Mouse (Mus musculus) heart, postnatal 25 days (tissue): ENCODE data around the gene Grm7. TPM values are rescaled to one million over a fixed set of nuclear protein-coding genes. Genes with fewer than 3 reads are reported as not detected.

Source experiments
- DNase-seq: peaks from one replicate; pipeline ENCODE4 v3.0.0; 2022; ENCODE audit warnings: low spot score
- intact Hi-C: fragments of 180-260 bp; cut with DNase I; formaldehyde crosslinking; loops from one replicate; pipeline ENCODE4 v1.15.1; 2025
- total RNA-seq, 2 experiments: library from RNA; stranded (reverse); gene quantifications; 2 replicates each; pipeline ENCODE4 v1.2.3; 2021

Grm7 gene
- total RNA-seq, 2 experiments from 2014 or later = 0.05 TPM; not detected in 1

DNA sequence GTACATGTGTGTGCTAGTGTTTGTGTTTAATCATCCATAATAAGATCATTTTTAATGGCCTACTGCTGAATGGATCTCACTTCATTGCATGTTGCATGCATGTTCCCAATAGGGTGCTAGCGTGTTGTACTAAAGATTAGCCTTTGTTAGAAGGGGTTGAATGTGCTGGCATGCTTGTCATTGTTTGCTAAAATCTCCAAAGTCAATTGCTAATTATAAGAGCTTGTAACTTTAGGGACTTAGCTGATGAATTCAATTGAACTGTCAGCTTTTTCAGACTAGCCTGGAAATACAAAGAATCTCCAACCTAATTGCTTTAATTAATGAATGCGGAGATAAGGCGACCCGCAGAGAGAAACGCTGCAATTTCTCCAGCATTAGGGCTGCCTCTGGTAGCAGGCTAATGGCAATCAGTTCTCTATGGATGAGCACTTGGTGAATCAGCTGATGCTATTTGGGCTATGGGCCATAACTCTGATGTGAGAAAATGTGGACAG lies 648.2 kb downstream of the Grm7 start:
- DNase-seq = no peak
- intact Hi-C loops = no loop called here

DNA sequence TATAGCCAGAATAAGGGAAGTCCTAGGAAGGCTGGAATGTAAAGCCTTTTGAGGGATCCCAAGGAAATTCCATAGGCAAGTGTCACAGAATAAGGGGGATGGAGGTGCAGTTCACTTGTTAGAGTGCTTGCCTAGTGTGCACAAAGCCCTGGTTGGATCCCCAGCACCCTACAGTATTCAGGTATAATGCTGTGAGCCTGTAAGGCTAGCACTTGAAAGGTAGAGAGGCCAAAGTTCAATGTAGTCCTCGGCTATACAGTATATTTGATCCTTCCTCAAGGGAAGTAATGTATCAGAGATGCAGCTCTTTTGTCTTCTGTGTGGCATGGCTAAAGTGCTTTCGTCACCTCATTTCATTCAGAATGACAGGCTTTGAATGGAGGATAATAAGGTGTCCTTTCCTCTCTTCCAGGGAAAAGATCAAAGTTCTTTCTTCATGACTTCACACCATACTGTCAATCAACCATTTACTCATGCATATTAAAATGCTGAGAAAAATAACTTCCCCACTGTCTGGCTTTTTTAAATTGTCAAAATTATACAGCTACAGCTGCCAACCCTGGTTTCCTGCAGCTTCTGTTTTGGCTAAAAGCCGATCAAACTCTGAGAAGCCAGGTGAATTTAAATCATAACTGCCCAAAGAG lies 658.7 kb downstream of the Grm7 start:
- intact Hi-C loops = no loop called here
- no peak for DNase-seq

DNA sequence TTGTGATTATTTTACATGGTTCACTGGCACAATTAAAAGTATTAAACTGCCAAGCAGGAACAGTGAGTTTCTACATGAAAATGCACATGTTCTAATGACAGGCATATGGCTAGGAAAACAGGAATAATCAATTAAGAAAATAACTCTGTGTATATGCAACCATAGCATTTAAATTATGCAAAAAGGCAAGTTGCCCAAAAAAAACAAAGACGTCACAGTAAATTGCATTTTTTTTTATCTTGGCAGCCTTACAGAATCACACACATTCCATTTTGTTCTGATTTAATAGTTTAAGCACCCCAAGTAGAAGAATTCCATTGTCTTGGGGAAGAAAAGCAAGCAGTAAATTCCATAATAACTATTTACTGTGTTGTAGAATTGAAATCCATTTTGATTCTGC lies 716.3 kb downstream of the Grm7 start:
- intact Hi-C loops = no loop called here
- no peak for DNase-seq

DNA sequence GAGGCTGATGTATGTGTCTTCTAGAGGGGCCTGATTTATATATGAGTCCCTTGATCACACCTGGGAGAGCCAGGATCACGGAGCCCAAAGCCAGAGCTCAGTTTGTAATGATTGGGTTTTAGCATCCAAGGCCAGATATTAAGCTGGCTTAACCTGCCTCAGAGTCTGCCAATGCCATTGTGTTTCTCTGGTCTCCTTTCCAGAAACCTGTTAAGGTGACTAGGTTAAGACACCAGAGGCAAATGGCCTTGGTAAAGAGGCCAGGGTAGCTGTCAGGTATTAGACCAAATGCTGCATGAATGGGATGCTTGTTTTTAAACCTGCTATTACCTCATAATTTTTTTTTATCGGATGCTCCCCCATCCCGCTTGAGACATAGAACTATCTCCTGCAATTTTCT lies 722.7 kb downstream of the Grm7 start:
- intact Hi-C loops = no loop called here
- DNase-seq = no peak

DNA sequence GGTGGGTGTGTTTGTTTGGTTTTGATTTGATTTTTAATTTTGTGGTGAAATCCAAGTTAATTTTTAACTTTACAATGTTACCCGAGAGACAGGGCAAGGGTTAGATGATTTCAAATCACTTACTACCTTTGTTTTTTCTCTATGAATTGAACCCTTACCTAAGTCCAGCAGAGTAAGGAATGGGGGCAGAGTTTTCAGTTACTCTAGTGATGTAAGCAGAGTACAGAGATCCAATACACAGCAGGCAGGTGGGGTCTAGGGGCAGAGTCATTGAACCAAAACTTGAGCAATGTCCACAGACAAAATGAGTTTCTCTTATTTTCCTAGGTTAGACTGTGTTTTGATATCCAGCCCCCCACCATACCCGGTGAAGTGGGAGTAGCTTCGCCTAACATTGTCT lies 723.2 kb downstream of the Grm7 start:
- intact Hi-C loops = no loop called here
- no peak for DNase-seq

DNA sequence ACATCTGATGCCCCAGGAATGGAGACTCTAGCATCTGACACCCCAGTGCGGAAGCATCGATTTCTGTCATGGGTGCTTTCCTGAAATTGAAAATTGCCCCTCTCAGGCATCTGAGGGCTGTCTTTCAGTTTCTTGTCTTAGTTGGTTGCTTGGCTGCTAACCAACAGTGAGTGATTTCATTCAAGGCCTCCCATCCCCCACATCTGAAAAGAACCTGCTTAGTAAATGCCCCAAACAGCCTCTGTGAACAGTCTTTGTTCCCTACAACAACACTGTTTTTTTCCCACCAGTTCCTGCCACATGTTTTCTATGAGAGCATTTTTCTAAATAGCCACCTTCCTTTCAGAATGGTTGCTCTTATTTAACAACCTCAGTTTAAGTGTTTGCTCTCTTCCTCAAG lies 723.6 kb downstream of the Grm7 start:
- DNase-seq = no peak
- intact Hi-C loops = no loop called here

DNA sequence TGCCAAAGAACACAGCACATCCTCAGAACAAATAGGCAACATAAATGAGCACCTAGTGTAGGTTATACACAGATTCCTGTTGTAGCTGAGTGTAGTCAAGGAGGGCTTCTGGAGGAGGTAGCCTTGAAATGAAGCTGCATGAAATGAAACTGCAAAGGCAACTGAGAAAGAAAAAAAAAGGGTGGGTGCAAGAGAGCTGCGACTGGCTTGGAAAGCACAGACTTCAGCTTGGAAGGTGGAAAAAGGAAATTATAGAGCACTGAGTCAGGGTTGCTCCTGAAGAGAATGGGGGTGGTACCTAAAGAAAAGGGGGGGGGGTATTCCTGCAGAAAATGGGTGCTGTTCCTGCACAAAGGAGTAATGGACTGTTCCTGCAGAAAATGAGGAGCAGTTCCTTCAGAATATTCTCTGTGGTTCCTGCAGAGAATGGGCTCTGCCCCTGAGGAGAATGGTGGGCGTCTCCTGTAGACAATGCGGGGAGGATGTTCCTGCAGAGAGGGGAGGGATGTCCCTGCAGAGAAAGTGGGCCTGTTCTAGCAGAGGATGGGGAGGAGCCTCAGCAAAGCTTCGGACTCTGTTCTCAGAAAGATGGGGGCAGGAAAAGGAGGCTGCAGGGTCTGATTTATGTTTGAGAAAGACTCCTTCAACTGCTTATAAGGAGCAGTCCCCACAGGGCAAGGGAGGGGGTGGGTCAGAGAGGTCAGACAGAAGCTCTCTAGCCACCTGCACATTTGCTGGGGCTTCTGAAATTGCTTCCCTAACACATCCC lies 726.4 kb downstream of the Grm7 start:
- DNase-seq = no peak
- intact Hi-C loops = no loop called here

DNA sequence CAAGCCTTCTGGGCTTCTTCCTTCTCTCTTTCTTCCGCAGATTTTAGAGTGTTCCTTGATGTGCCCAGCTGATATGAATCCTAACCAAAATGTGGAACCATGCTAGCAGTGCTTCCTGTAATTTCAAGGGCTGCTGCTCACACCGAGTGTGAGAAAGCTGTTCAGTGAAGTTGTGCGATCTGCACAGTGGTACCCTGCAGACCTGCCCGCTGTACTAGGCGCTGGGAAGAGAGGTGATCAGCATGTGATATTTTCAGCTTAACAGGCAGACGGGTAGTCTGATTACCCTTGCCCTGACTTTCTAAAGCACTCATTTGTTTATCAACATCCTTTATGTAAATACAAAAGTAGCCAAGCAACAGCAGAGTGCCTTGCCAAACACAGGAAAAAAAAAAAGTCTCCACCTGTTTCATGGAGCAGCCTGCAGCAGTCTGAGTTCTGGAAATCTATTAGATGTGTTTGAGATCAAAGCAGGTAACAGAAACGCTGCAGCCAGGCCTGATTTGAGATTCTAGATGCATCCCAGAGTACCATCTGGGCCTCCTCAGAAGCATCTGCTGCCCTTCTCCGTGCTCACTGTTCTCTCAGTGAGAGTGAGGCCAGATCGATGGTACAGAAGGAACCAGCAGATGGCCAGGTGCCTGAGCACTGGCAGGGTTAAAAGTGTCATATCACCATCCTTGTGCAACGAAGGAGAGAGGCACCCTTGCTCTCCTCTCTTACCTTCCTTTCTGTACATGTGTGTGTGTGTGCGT lies 727.4 kb downstream of the Grm7 start:
- intact Hi-C loops = no loop called here
- DNase-seq = no peak

DNA sequence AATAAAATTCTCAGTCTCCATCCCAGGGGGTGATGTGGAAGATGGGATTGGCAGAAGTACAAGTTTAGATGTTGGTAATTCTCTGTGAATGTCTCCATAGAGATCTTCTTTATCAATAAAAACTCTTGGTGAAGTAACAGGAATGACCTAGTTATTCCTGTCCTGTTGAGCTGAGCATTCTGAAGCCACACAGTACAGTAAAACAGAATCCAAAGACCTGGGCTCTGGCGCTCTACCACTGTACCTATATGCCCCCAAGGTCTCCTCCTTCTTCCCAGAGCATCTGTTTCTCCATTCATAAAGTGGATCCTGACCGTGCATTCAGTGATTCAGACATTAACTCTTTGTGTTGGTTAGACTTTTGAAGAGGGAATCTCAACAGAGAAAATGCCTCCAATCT lies 735.3 kb downstream of the Grm7 start:
- intact Hi-C loops = no loop called here
- no peak for DNase-seq

DNA sequence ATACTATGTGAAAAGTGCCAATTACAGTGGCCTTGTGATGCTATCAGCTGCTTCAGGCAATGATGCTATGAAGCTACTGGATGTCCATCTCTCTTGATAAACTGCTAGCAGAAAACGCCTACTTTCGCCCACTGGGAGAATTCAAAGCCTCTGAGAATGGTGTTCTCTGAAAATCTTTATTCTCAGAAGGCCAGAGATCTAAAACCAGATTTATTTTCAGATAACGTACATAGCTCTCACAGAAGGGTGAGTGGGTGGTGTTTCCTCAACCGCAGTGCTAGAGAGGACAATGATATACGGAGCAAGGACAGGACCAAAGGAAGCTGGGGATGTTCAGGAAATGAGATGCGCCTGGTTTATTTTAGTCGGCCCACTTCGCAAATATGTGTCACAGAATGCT lies 763.4 kb downstream of the Grm7 start:
- intact Hi-C loops = no loop called here
- DNase-seq = no peak

DNA sequence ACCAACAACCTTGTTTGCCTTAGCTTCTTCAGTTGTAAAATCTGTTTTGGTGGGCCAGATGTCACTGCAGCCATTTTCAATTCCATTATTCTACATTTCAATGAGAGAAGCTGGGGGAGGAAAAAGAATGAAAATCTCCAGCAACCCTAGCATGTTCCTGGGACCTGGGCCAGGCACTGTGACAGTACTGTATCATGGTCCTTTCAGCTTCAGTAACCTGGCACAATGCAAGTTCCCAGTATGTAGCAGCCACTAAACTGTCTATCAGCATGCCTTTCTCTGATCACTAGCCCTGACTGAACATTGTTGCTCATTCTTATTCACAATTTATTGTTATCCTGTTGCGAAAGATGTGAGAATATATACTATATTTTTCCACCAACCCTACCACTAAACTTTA lies 779.4 kb downstream of the Grm7 start:
- intact Hi-C loops = no loop called here

DNA sequence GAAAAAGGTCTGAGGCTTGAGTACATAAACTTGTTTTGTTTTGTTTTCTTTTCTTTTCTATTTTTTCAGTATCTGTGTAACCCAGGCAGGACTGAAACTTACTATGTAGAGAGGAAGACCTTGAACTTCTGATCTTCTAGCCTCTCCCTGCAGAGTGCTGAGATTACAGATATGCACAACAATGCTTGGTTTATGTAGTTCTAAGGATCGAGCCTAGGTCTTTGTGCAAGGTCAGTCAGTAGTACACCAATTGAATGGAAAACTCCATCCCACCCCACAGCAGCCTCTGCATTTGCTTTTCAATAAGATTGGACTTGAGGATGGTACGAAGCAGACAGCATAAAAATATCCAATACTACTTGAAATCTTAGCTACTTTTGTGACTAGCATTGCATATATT lies 800.8 kb downstream of the Grm7 start:
- no peak for DNase-seq
- intact Hi-C loops = no loop called here

More for the DNA sequence above, 779.4 kb downstream of the Grm7 start:
- DNase-seq = no peak

DNA sequence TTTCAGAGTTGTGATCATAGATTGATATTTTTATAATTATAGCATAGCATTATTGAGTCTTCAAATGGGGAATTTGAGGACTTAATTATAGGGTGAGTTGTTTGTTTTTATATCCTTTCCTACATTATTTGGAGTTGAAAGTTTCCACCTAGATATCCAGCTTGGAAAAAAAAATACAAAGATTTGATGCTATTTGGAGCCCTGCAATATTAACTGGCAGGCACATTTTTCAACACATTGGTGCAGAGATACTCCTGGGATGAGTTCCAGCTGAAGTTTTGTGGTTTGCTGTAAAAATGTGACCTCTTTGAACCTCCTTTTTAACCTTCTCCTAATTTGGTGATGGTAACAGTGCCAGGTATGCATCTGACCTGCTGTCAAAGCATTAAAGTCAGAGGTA lies 802.5 kb downstream of the Grm7 start:
- intact Hi-C loops = no loop called here
- no peak for DNase-seq

DNA sequence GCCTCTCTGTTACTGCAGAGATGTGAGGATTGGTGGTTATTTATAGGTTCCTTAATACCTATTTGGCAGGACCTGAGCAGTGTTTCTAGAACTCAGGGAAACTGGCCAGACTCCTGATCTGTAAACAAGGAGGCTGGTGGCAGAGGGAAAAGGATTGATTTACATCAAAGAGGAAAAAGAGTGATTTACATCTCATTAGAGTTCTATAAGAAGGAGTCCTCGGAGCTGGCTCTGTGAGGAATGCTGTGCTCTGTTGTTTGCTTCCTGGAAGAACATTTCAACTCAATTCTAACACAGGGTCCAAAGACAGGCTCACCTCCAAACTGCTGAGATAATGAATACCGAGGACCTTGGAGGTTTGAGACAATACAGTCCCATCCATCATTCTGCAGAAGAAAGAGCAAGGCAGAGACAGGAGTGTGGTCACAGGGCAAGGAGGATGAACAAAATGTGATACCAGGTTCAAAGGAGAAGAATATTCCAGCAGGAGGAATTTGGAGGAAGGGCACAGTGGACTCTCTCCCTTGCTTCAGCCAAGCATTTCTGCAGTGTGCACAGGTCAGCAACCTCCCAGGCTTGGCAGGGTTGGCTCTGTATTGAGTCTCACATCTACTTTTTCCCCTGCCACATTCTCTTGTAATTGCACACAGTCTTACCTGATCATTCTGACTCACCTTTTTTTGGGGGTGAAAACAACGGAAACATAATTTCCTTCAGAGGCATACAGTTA lies 803.8 kb downstream of the Grm7 start:
- intact Hi-C loops = no loop called here
- DNase-seq = no peak

DNA sequence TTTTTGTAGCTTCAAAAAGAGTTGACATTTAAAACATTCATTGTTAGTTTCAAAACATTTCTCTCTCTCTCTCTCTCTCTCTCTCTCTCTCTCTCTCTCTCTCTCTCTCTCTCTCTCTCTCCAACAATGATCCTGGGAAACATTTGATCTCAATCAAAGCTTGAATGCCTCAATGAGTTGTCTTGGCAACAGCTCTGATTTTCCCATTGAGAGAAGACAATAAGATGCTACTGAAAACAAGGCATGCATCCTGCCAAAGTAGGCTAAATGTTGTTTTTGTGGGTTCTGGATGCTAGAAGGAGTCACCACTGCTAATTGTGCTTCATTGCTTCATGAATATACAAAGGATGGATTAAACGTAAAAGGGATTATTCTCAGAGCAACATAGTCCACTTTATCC lies 836.5 kb downstream of the Grm7 start:
- no peak for DNase-seq
- intact Hi-C loops = no loop called here

DNA sequence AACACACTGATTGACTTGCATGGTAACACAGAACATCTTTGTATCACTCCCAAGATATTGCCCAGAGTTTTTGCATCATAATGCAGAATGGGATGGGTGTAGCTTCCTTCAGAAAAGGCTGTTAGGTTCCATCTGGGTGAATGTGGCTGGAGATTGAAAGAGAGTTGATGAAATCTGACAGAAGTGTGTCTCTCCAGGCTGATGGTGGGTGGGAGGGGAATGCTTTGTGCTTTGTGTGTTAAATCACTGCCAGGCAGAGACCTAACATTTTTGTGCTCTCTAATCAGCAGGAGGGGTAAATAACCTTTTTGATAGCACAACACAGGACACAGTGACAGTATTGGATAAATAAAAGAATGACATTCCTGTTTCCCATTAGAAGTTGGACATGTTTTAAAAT lies 840.7 kb downstream of the Grm7 start:
- no peak for DNase-seq
- intact Hi-C loops = no loop called here

DNA sequence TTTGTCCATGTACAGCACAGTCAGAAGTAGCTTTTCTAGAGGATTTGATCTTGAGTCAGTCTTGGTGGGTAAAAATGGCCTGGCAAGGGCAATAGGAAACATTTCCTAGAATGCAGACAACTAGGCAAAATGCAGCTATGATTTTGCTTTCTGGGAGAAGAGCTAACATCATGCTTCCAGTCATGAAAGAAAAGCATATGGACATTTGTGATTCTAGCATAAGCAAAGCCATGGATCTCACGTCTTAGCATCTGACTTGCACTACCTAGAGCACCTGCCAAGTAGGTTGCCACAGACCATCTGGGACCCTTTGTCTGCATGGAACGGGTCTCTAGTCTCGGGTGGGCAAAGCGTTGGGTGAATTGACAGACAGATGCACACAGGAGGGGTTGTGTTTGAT lies 842.2 kb downstream of the Grm7 start:
- intact Hi-C loops = no loop called here
- no peak for DNase-seq

DNA sequence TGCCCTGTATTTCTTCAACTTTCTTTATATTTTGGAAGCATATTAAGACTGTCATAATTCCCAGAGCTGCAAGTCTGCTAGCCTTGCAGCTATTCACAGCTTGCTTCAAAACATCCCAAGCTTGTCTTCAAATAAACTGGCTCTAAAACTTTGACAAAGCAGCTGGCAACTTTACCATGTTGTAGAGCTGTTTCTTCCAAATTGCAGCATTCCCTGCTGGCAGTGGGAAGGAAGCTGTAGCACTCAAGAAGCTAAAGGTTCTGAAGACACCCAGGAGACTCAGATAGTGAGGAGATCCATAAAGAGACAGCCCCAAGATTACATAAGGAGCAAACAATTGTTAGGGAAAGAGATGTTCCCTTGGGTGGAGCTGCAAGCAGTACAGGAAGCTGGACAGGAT lies 846.8 kb downstream of the Grm7 start:
- no peak for DNase-seq
- intact Hi-C loops = no loop called here

DNA sequence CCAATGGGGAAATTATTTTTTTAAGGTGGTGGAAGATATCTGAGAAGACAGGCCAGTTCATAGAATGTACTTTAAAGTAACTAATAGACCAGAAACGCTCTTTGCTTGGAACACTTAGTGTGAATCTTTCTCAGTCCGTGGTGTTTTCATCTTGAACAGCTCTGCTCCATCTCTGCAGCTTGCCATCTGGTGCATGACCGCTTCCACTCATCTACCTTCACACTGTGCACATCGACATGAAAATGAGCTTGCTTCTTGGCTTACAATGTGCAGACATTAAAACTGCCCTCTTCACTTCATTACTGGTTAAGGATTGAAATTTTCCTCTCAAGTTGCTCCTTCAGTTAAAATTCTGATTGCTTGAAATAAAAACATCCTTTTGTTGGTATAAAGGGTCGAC lies 854.2 kb downstream of the Grm7 start:
- intact Hi-C loops = no loop called here
- no peak for DNase-seq

DNA sequence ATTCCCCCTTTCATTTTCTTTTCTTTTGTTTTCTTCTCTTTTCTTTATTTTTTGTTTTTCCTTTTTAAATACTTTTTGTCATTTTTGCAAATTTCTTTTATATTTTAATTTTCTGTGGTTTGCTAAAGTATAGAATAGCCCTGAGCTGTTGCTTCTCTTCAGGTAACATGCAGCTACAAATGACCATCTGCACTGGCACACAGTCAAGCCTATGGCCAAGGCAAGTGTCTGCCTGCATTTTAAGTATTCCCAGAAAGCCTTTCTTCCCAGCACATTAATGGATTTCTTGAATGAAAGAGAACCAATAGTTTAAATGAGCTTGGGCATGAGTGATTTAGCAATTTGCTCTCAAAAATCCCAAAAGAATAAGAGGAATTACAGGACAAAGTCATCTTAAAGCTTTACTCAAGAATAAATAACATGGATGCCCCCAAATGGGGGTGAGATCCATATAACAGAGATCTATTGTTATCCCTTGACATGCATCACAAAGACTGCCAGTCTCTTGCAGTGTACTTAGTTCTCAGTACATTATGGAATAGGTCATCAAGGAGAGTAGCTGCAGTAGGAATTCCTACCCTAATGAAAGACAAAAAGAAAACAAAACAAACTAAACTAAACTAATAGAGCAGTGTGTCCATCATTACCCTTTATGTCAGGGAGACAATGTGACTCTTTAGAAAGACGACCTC lies 865.5 kb downstream of the Grm7 start:
- intact Hi-C loops = no loop called here
- no peak for DNase-seq
